Mouse (Mus musculus): Measurements from ENCODE around the gene Map4k5. TPM values are rescaled to one million over a fixed set of nuclear protein-coding genes. Genes with fewer than 3 reads are reported as not detected.
A peak's percentile ranks its signal among the peaks of the same experiment; 100 is the strongest.

Gene Map4k5
- polyA plus RNA-seq, 2 experiments: 34.3 to 50.4 TPM

DNA sequence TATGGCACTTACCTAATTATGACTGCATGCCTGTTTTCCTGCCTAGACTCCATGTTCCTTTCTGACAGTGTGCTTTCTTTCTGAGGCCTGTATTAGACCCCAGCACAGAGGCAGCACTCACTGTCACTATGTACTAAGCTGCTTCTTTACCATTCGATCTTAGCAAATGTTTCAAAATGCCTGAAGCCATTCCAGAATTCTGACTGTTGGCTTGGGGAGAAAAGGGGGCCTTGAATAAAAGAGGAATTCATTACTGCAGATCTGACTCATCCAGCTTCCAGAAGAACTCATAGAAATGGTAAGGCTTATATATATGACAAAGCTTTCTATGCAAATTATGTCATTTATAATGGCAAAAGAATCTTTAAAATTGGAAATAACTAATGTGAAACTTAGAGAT lies 4.7 kb downstream of the Map4k5 start:
- Histone ChIP-seq H3K27ac (replicated peaks; ENCODE audit: low read depth, low read length) (no peak overlapping the region), H3K36me3 (ENCODE audit: control insufficient read depth, insufficient read depth, low read length) (peaks cover 9% of the 10 kb centered on the region; the same call in 1 of the 2 replicates), H3K27me3 (ENCODE audit: control insufficient read depth, insufficient read depth, low read length) (no peaks in the 10 kb centered on the region), H3K4me1 (ENCODE audit: control insufficient read depth, insufficient read depth, low read length) (peaks cover 30% of the 10 kb centered on the region), H3K9me3 (ENCODE audit: control insufficient read depth, low read length) (no peaks in the 10 kb centered on the region), H3K4me3 (replicated peaks; ENCODE audit: low read length) (no peak overlapping the region), H3K4me2 (replicated peaks; ENCODE audit: low read depth, low read length, severe bottlenecking) (no peak overlapping the region), H3K9ac (ENCODE audit: low read depth, low read length, severe bottlenecking) (no peak overlapping the region)
- 77% methylated on average over 1 of the region's 1 CpGs for whole genome bisulfite sequencing
- ATAC-seq (ENCODE audit: low FRiP score, low read depth) (no peak), DNase-seq (ENCODE audit: low spot score) (no peak)
- no peak for TF ChIP-seq POLR2A (IDR thresholded peaks at IDR 0.05; ENCODE audit: borderline replicate concordance, extremely low read depth, insufficient read depth, insufficient read length)

DNA sequence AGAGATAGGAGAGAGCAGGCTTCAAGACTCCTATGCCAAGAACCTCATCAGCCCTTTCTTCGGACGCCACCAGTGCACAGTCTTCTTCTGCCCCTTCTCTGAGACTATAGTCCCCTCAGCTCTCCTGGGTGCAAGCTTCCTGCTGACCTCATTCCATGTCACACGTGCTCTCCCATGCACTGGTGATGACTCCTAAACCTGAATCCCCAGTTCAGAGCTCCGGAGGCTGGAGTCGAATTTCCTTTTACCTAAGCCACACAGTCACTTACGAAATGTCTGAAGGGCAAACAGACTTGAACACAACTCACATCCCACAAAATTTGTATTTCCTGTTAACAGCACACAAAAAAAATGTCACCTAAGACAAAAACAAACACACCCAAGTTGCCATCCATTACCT lies 5.2 kb downstream of the Map4k5 start:
- Histone ChIP-seq H3K4me2 (replicated peaks; ENCODE audit: low read depth, low read length, severe bottlenecking) (no peak overlapping the region), H3K27me3 (ENCODE audit: control insufficient read depth, insufficient read depth, low read length) (no peaks in the 10 kb centered on the region), H3K4me1 (ENCODE audit: control insufficient read depth, insufficient read depth, low read length) (peaks cover 30% of the 10 kb centered on the region), H3K36me3 (ENCODE audit: control insufficient read depth, insufficient read depth, low read length) (peaks cover 9% of the 10 kb centered on the region; the same call in 1 of the 2 replicates), H3K9me3 (ENCODE audit: control insufficient read depth, low read length) (no peaks in the 10 kb centered on the region), H3K4me3 (replicated peaks; ENCODE audit: low read length) (no peak overlapping the region), H3K27ac (replicated peaks; ENCODE audit: low read depth, low read length) (no peak overlapping the region), H3K9ac (ENCODE audit: low read depth, low read length, severe bottlenecking) (no peak overlapping the region)
- WGBS: 72% methylated on average over 6 of the region's 6 CpGs
- ATAC-seq (ENCODE audit: low FRiP score, low read depth) (no peak), DNase-seq (ENCODE audit: low spot score) (no peak)
- no peak for TF ChIP-seq POLR2A (IDR thresholded peaks at IDR 0.05; ENCODE audit: borderline replicate concordance, extremely low read depth, insufficient read depth, insufficient read length)

DNA sequence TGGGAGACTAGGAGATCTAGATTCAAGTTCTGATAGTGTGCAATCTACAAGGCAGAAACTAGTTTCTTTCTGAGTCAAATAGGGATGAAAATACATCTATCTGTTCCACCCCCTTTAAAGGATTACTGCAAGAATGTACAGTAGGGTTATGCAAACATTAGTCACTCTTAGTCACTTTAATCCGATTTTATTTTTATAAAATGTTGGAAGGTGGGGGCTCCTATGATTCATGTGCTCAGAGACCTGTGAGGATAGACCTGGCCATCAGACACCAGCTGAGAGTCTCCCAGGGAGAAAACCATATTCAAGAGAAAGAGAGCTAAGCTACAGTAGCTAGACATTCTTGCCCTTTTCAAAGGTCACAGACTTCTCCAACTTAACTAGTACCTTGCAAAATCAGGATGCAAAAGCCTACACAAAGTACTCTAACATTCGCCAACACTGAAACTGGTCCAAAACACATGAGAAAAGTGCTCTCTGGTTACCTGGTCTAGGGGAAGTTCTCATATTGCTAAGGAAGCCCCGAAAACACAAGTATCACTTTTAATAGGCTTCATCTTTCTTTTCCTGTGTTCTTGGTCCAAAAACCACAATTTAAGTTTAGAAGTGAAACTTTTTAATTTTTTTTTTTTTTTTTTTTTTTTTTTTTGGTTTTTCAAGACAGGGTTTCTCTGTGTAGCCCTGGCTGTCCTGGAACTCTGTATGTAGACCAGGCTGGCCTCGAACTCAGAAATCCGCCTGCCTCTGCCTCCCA lies 7.7 kb downstream of the Map4k5 start:
- H3K9ac ChIP-seq (ENCODE audit: low read depth, low read length, severe bottlenecking): no peak overlapping the region
- peaks cover 28% of the 10 kb centered on the region for H3K4me1 ChIP-seq (ENCODE audit: control insufficient read depth, insufficient read depth, low read length)
- H3K4me2 ChIP-seq (replicated peaks; ENCODE audit: low read depth, low read length, severe bottlenecking): no peak overlapping the region
- DNase-seq (ENCODE audit: low spot score) (no peak), ATAC-seq (ENCODE audit: low FRiP score, low read depth) (no peak)
- no peak overlapping the region for H3K27ac ChIP-seq (replicated peaks; ENCODE audit: low read depth, low read length)
- H3K27me3 ChIP-seq (ENCODE audit: control insufficient read depth, insufficient read depth, low read length): no peaks in the 10 kb centered on the region
- H3K4me3 ChIP-seq (replicated peaks; ENCODE audit: low read length): no peak overlapping the region
- WGBS: 92% methylated on average over 5 of the region's 5 CpGs
- no peak for TF ChIP-seq POLR2A (IDR thresholded peaks at IDR 0.05; ENCODE audit: borderline replicate concordance, extremely low read depth, insufficient read depth, insufficient read length)
- H3K9me3 ChIP-seq (ENCODE audit: control insufficient read depth, low read length): no peaks in the 10 kb centered on the region
- peaks cover 9% of the 10 kb centered on the region; the same call in 1 of the 2 replicates for H3K36me3 ChIP-seq (ENCODE audit: control insufficient read depth, insufficient read depth, low read length)

DNA sequence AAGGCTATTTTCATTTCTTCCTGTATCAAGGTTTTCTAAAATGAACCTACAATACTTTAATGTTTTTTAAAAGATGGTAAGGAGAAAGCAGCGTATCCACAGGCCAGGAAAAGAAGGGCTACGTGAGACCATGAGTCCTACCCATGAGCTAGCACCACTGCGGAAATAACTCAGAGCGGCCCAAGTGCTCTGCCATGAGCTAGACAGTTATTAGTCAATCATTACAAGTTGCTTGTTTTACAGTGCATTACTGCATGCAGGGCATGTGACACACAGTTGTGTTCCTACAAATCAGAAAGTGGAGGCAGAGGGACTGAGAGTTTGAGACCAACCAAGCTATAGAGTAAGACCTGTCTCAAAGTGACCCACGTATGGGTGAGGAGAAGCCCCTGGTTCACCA lies 8.9 kb downstream of the Map4k5 start:
- ATAC-seq (ENCODE audit: low FRiP score, low read depth) (no peak), DNase-seq (ENCODE audit: low spot score) (no peak)
- H3K9ac ChIP-seq (ENCODE audit: low read depth, low read length, severe bottlenecking): no peak overlapping the region
- H3K4me2 ChIP-seq (replicated peaks; ENCODE audit: low read depth, low read length, severe bottlenecking): no peak overlapping the region
- H3K4me1 ChIP-seq (ENCODE audit: control insufficient read depth, insufficient read depth, low read length): peaks cover 24% of the 10 kb centered on the region
- H3K4me3 ChIP-seq (replicated peaks; ENCODE audit: low read length): no peak overlapping the region
- H3K9me3 ChIP-seq (ENCODE audit: control insufficient read depth, low read length): no peaks in the 10 kb centered on the region
- H3K27ac ChIP-seq (replicated peaks; ENCODE audit: low read depth, low read length): no peak overlapping the region
- 89% methylated on average over 5 of the region's 5 CpGs for WGBS
- 0 out of 2 replicates have a peak, but pooled peaks cover 4% of the 10 kb centered on the region for H3K36me3 ChIP-seq (ENCODE audit: control insufficient read depth, insufficient read depth, low read length)
- TF ChIP-seq POLR2A (IDR thresholded peaks at IDR 0.05; ENCODE audit: borderline replicate concordance, extremely low read depth, insufficient read depth, insufficient read length): no peak
- no peaks in the 10 kb centered on the region for H3K27me3 ChIP-seq (ENCODE audit: control insufficient read depth, insufficient read depth, low read length)

DNA sequence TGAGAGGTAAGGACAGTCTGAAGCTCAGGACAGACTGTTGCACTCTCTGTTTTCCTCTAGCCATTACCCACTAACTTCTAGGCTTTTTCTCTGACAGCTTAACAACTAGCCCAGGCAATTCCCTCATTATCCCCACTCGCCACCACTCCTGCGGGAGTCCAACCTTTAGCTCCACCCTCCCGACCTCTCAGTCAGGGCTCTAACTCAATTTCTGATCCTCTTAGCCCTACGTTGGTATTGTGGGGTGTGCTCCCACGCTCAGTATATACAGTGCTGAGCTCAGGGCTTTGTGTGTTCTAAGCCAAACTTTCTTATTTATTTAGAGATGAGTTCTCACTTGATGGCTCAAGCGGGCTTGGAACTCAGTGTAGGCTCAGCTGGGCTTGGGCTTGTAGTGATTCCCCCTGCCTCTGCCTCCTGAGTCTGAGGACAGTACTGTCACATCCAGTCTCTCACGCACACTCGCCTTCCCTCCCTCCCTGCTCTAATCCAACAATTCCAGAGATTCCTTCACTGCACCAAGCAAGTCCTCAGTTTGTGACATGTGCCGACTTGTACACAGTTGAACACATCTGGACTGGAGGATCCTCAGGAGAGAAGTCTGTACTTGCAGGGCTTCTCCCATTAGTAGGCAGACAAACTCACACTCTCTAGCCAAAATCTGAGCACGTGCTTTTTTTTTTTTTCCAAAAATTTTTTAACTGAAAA lies 11.6 kb downstream of the Map4k5 start:
- ATAC-seq (ENCODE audit: low FRiP score, low read depth): no peak

More for the DNA sequence above, 11.6 kb downstream of the Map4k5 start:
- Histone ChIP-seq H3K4me2 (replicated peaks; ENCODE audit: low read depth, low read length, severe bottlenecking) (no peak overlapping the region), H3K27ac (replicated peaks; ENCODE audit: low read depth, low read length) (peak overlapping the region; percentile 43; the same call in 1 of the 2 replicates), H3K36me3 (ENCODE audit: control insufficient read depth, insufficient read depth, low read length) (0 out of 2 replicates have a peak, but pooled peaks cover 4% of the 10 kb centered on the region), H3K4me1 (ENCODE audit: control insufficient read depth, insufficient read depth, low read length) (peaks cover 21% of the 10 kb centered on the region), H3K4me3 (replicated peaks; ENCODE audit: low read length) (no peak overlapping the region), H3K27me3 (ENCODE audit: control insufficient read depth, insufficient read depth, low read length) (no peaks in the 10 kb centered on the region), H3K9ac (ENCODE audit: low read depth, low read length, severe bottlenecking) (no peak overlapping the region), H3K9me3 (ENCODE audit: control insufficient read depth, low read length) (no peaks in the 10 kb centered on the region)
- TF ChIP-seq POLR2A (IDR thresholded peaks at IDR 0.05; ENCODE audit: borderline replicate concordance, extremely low read depth, insufficient read depth, insufficient read length): no peak
- WGBS: 33% methylated on average over 10 of the region's 10 CpGs
- peak; percentile 44 for DNase-seq (ENCODE audit: low spot score)
